Mouse (Mus musculus) gastrocnemius, postnatal 10 days (tissue): ENCODE results near the gene Rtl9. TPM values are rescaled to one million over a fixed set of nuclear protein-coding genes. Genes with fewer than 3 reads are reported as not detected.

Experiments
- DNase-seq: peaks from one replicate; pipeline ENCODE4 v3.0.0; 2021; ENCODE audit warnings: mixed read lengths
- long read RNA-seq, 2 experiments: library from polyadenylated mRNA; stranded (forward); transcript quantifications; one replicate each; pipeline ENCODE4 v2.0.0; 2021
- total RNA-seq, 2 experiments: library from RNA; stranded (reverse); gene quantifications; 2 replicates each; pipeline ENCODE4 v1.2.3; 2021

Gene Rtl9
- total RNA-seq: 1 to 10 TPM in 1 of 2 experiments, under 1 TPM in 1; 0.61 to 1.4 TPM
- long read RNA-seq, experiment 1: 0 reads
- long read RNA-seq, experiment 2: 0 reads

GRCm38 (mm10) chrX:143099044-143099754 is at the start of gene Rtl9:
TSS of gene Rtl9 (plus strand) at chrX:143099594.
- no peak for DNase-seq

- no peak for DNase-seq
Observed at GRCm38 (mm10) chrX:143051478-143051877, 47.9 kb upstream of the Rtl9 start.

- DNase-seq: no peak
Observed at GRCm38 (mm10) chrX:143051921-143052320, 47.5 kb upstream of the Rtl9 start.

- peak; percentile 82 for DNase-seq
Observed at GRCm38 (mm10) chrX:143058829-143059228, 40.6 kb upstream of the Rtl9 start.

GRCm38 (mm10) chrX:143062641-143063355 is 36.6 kb upstream of the Rtl9 start:
- no peak for DNase-seq

- peak; percentile 12 for DNase-seq
Observed at GRCm38 (mm10) chrX:143063780-143064179, 35.6 kb upstream of the Rtl9 start.

GRCm38 (mm10) chrX:143064288-143064687 is 35.1 kb upstream of the Rtl9 start:
- no peak for DNase-seq

GRCm38 (mm10) chrX:143066320-143067114 is 32.9 kb upstream of the Rtl9 start:
- DNase-seq: no peak

GRCm38 (mm10) chrX:143067115-143067514 is 32.3 kb upstream of the Rtl9 start:
- DNase-seq: no peak

GRCm38 (mm10) chrX:143067576-143067975 is 31.8 kb upstream of the Rtl9 start:
- DNase-seq: no peak

- peak; percentile 12 for DNase-seq
Observed at GRCm38 (mm10) chrX:143080458-143081336, 18.7 kb upstream of the Rtl9 start.

- no peak for DNase-seq
Observed at GRCm38 (mm10) chrX:143082732-143083131, 16.7 kb upstream of the Rtl9 start.

- DNase-seq: no peak
Observed at GRCm38 (mm10) chrX:143088225-143088624, 11.2 kb upstream of the Rtl9 start.

- DNase-seq: no peak
Observed at GRCm38 (mm10) chrX:143090904-143091588, 8.3 kb upstream of the Rtl9 start.

GRCm38 (mm10) chrX:143097551-143097950 is 1.8 kb upstream of the Rtl9 start:
- DNase-seq: peak; percentile 28

GRCm38 (mm10) chrX:143103146-143103545 is 3.8 kb downstream of the Rtl9 start:
- no peak for DNase-seq

- no peak for DNase-seq
Observed at GRCm38 (mm10) chrX:143105866-143106265, 6.5 kb downstream of the Rtl9 start.

GRCm38 (mm10) chrX:143112546-143112945 is 13.2 kb downstream of the Rtl9 start:
- no peak for DNase-seq
